Mouse (Mus musculus) layer of hippocampus, adult 18-20 months (tissue): Measurements from ENCODE around the gene Pank4. TPM values are rescaled to one million over a fixed set of nuclear protein-coding genes. Genes with fewer than 3 reads are reported as not detected.

ENCODE experiments used
- DNase-seq, 2 experiments: peaks; one replicate each; pipeline ENCODE4 v3.0.0; 2022; ENCODE audit warnings: low spot score in 2 of 2
- total RNA-seq, 2 experiments: library from RNA; stranded (reverse); gene quantifications; 2 replicates each; pipeline ENCODE4 v1.2.3; 2021

The Pank4 gene
- total RNA-seq, 2 experiments from 2014 or later = 36.0 to 37.7 TPM

DNA sequence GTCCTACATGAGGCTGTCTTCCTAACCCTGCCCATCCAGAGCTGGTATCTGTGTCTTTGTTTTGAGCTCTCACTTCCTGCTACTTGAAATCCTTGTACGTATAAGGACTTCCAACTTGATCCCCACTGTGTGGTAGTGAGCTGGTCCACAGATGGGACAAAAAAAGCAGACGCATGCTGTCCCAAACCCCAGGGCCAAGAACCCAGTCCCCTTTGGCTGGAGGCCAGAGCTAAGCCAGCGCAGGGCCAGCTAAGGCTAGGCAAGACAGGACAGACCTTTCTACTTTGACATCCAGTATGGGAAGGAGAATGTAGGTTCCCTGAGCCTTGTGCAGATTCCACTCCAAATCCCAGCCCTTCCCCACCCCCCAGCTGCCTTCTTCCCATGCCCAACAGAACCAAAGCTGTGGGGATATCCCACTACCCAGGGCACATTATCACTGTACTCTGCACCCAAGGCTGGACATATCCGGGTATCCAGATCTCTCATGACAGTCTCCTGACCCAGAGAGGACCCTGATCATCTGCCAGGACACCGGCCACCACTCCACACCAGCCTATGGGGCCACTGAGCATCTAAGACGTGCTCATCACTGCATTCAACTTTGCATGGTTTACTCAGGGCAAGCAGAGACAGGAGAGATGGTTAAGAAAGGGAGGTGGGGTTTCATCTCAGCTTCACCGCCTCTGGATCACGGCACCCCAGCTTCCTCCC lies 47.5 kb downstream of the Pank4 start:
- no peak for DNase-seq

DNA sequence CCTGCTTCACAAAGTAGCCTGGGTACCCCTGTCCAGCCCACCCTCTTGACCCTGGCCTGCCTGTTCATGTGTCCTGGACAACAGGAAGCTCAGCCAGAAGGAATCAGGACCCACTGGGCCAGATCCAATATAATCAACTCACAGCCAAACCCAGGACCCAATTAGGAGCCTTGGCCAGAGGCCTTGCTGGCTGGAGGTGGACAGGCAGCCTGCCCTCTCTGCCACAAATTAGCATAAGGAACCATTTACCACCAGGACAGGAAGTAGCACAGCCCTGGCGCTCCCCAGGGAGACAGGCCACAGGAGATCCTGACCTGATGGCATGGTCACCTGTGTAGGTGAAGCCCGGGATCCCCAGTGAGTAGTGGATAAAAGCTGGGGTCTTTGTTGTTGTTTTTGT lies 48.2 kb downstream of the Pank4 start:
- DNase-seq = peak in 1 of 2 experiments; percentile 31

DNA sequence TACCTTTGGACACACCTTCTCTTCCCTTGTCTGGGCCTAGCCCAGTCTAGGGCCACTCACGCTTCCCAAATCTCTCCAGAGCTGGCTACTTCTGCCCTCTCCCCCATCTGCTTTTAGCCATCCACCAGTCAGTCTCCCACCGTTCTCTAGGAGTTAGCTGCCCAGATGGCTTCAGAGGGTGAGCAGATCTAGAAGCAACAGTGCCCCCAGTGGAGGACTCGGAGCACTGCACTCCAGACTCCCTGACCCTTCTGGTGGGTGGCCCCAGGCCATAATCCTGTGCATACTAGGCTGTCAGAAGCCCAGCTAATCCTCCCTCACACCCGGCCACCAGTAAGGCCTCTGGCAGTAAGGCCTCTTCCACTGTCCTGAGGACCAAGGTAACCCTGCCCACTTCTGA lies 48.9 kb downstream of the Pank4 start:
- DNase-seq = peak in 1 of 2 experiments; percentile 62

DNA sequence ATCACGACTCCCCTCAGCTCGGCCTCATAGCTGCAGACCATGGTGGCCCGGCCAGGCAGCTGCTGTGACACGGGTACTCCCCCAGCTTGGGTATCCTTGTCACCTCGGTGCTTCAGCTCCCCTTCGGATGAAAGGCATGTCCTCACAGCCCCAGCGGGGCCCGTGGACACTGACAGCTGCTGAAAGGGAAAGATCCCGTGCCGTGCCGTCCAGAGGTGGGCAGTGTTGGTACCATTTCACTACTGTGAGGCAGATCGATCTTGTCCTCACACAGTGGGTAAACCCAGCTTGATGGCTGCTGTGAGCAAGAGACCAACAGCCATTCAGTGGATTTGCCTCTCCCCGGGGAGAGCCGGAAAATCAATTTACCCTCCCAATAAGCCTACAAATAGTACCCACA lies 50.3 kb downstream of the Pank4 start:
- DNase-seq = no peak

DNA sequence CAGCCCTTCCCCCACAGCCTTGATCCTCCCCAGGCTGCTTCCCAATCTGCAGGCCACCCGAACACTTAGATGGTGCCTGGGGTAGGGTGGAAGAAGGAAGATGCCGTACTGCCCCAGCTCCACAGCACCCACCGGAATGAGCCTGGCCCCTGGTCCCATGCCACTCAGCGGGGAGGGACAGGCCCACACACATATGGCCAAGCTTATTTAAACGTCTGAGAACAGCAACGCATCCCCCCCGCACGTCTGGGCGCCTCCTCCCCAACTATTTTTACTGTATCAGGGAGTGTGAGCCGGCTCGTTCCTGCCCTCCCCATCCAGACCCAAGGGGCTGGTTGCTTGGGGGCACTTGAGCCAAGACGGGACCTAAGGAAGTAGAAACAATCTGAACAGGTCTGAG lies 50.9 kb downstream of the Pank4 start:
- DNase-seq = peak; percentile 61 to 79

DNA sequence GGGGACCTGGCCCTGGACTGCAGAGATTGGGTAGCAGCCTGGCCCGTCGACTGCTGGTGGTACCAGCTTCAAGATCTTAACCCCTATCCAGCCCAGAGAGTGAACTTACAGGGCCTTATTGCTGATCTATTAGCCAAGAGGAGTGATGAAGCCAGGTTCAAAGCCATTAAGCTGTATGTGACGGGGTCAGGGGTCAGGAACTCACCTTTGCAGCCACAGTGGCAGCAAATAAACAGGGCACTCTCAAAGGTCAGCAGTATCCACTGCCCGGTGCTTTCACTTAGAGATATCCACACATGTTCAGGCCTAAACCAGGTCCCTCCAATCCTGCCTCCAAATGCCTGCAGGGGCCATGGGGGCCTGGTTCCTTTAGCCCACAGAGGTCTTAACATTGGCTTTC lies 51.6 kb downstream of the Pank4 start:
- DNase-seq = no peak

DNA sequence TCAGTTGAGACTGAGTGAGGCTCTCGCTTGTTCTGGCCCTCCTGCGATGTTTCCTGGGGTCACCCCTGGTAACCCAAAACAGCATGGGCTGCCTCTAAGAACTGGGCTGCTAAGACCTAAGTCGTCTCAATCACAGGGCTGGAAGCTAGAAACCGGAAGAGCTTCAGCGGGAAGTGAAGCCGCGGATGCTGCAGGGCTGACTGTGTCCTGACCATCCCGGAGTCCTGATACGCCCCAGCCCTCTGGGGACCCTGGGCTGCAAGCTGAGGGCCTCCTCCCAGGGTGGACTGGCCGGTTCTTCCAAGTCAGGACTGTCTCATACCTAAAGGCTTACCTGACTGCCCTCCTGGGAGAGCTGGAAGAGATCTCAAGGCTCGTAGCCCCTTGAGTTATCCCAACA lies 52.9 kb downstream of the Pank4 start:
- no peak for DNase-seq

DNA sequence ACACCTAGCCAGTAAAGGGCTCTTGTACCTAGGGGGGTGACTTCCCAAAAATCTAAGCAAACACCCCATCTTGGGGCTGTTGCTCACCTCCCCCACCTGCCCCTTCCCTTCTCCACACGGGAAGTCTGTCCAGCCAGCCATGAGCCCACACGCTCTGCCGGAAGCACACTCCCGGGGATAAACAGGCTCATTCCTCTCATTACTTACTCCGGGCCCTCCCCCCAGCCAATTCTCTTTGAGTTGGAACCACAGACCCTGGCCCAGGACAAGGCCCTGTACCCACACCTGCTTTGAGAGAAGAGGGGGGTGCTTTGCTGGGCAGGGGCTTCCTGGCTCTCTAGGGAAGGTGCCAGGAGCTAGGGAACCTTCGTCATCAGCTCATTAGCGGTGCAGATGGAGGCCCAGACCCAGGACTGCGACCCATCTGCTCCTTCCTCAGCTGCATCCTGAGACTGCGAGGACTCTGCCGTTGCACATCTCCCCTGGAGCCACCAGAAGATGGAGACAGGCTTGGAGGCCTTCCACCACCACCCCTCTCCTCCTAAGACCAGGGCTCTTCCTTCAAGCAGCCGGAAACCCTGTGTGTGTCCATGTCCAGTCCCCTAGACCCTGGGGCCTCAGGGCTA lies 53.4 kb downstream of the Pank4 start:
- DNase-seq = no peak

DNA sequence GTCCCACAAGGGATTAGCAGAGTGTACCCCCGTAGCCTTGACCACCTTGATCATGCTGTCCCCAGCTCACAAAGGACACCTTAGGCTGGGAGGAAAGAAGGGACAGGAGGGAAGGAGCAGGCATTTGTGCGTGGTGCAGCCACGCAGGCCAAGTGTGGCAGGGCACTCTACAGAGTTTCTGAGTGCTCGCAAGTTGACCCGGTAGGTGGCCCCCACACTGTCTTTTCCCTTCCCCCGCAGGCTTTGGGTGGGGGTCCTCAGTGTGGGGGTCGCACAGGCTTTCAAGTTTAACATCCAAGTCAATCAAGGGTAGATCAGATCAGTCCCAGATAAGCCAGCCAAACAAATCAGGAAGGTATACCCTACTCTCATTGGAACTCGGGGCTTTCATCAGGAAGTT lies 54.1 kb downstream of the Pank4 start:
- DNase-seq = no peak

DNA sequence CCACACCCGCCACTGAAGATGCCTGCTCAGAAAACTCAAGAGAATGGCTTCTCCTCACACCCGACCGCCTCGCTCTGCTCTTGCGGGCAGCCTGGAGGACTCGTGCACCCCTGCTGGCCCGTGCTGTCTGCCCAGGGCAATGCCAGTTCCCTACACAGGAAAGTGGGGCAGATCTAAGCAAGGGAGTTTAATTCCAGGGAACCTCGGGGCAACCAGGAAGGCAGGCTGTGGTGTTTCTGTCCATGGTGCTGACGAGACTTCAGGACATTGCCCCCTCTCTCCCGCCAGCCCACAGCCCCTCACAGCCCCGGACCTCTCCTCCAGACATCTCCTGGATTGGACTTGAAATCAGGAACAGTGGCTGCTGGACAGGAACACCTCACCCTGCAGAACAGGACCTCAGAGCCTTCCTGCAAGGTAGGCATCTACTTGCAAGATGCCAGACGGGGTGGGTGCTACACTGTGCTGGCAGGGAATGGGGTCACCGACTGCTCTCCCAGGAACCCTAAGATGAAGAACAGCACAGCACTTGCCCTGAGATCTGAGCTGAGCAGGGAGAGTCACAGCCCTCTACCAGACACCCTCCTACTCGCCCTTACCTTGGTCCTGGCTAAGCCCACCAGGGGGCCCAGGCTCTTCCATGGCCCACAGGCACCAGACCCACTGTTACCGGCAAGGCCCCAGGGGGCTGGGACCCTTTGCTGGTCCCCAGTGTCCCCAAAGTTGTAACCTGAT lies 54.8 kb downstream of the Pank4 start:
- DNase-seq = no peak

DNA sequence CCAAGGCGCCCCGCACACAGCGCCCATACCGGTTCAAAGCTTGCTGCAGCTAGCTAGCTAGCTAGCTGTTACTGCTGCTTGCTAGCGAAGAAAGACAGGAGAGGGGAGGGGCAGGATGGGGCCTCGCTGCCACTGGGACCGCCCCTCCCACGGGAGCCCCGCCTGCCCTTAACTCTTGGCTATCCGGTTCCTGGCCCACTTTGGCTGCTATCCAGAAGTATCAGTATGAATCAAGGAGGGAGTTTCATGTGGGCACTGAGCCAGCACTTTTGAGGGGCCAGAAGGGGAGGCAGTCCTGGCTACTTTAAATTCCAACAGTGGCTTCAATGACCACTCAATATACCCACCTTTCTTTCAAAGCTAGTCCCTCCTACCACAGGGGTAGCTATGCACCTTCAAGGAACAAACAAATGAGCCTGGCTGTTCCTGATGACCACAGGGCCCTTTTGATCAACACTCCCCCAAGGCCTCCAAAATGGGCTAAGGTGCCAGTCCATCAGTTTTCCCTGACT lies 55.5 kb downstream of the Pank4 start:
- no peak for DNase-seq

DNA sequence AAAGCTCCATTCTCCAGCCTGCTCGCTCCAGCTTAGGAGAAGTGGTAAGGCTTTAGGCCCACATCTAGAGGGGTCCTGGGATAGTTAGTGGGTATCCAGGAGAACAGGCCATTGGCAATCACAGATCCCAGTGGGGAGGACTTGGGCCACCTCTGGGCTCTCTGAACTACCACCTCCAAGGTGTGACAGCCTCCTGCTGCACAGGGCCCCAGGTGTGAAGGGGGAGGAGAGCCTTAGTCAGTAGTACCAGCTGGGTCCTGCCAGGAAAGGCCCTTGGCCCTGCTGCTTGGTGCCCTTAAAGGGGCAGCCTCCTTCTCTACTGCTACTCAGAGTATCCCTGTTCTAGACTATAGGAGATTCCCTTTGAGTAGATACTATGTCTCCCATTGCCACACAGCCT lies 56.2 kb downstream of the Pank4 start:
- DNase-seq = no peak

DNA sequence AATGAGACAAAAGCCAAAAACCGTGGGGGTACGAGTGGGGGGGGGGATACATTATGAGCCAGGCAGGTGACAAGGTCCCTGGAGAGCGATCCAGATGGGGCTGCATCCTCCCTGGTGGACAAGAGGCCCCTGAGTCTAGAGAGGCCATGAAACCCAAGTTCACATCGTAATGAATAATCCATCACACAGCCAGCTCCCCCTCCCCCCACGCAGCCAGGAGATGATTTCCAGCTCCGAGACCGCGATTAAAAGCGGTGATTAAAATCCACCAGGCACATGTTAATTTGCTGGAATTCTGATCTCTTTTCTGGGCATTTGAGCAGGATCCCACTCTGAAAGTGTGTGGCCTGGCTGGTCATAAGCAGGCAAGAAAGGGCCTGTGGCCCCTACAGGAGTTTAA lies 56.9 kb downstream of the Pank4 start:
- DNase-seq = no peak

DNA sequence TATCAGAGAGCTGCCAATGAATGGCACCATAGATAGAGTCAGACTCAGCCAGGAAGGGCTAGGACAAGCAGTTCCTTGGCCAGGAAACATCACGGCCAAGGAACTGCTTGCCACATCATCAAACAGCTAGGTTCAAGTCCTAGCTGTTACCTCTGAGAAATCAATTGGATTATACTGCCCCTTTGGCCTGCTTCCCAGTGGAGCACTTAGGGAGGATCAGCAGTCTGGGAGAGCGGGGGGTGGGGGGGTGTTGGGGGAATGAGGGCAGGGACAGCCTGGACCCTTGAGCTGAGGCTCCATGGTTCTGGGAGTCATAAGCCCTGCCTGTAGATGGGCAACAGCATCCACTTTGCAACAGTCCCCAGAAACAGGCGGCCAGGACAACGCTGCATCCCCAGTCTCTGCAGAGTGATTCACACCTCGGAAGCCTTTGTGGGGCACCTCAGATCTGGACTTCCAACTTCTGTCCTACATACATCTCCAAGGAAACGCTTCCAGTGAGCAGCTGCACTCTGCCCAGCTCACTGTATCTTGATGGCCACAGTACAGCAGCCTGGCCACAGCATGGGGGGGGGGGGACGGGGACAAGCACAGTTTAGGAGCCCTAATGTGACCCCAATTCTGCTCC lies 58.4 kb downstream of the Pank4 start:
- no peak for DNase-seq

DNA sequence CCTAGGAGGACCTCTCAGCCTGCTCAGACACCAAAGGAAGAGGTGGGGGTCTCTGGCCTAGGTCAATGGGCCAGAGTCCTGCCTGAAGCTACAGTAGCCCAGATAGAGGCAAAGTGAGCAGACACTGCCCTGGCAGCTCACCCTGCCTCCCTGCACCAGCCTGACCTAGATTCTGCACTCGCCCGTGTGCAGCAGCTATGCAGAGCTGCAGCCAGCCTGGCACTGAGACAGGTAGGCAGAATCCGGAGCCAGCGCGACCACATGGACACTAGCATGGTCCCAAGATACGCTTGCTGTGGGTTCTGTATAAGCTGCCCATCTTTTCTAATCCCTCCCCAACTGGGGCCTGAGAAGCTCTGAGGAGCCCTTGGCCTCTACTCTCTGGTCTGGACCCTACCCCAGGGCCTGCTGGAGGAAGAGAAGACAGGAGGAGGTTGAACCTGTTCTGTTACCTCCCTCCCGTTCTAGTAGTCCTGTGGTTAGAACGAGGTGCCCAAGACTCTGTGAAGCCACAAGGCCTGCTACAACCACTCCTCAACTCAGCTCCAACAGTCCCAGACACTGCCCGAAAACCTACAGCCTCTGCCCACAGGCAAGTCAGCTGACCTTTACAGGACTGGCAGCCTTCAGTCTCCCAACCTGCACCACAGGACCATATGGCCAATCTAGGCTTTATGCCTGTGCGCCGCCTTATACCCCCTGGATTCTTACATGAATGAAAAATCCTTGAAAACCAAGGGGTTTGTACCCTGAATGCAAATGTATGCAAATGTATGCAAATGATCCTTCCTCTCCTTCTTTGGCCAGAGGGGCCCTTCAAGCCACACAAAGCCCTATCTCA lies 60.5 kb downstream of the Pank4 start:
- DNase-seq = no peak

Other genes with a start within 250 kb of the Pank4 start
- gene Ttc34, start 126.7 kb upstream of the Pank4 start, total RNA-seq = 1 to 10 TPM; 3.1 to 3.3 TPM
- gene Mmel1, start 94.5 kb upstream of the Pank4 start, total RNA-seq = under 1 TPM; 0.20 to 0.25 TPM
- gene Fam213b, start 65.0 kb upstream of the Pank4 start, total RNA-seq = 10 to 100 TPM; 54.8 to 58.7 TPM
- gene Tnfrsf14, start 35.6 kb upstream of the Pank4 start, total RNA-seq = 1 to 10 TPM in 1 of 2 experiments, under 1 TPM in 1; 0.94 to 1.2 TPM
- gene Hes5, start 3.2 kb upstream of the Pank4 start, total RNA-seq = 10 to 100 TPM; 15.5 to 25.8 TPM
- 100 to 1,000 TPM in 1 of 2 experiments, 10 to 100 TPM in 1; 93.4 to 102 TPM for gene Plch2, start 92.7 kb downstream of the Pank4 start, total RNA-seq
- gene Pex10, start 102.9 kb downstream of the Pank4 start, total RNA-seq = 10 to 100 TPM; 21.5 to 22.0 TPM
- 10 to 100 TPM; 63.4 to 65.5 TPM for gene Rer1, start 122.3 kb downstream of the Pank4 start, total RNA-seq
- 10 to 100 TPM in 1 of 2 experiments, 1 to 10 TPM in 1; 9.3 to 11.3 TPM for gene Morn1, start 122.5 kb downstream of the Pank4 start, total RNA-seq